Mouse (Mus musculus): ENCODE measurements around the gene Ms4a1. TPM values are rescaled to one million over a fixed set of nuclear protein-coding genes. Genes with fewer than 3 reads are reported as not detected.
A peak's percentile ranks its signal among the peaks of the same experiment; 100 is the strongest.

Gene Ms4a1
- polyA plus RNA-seq, 1 experiment from 2014 or later = 0.06 TPM

DNA sequence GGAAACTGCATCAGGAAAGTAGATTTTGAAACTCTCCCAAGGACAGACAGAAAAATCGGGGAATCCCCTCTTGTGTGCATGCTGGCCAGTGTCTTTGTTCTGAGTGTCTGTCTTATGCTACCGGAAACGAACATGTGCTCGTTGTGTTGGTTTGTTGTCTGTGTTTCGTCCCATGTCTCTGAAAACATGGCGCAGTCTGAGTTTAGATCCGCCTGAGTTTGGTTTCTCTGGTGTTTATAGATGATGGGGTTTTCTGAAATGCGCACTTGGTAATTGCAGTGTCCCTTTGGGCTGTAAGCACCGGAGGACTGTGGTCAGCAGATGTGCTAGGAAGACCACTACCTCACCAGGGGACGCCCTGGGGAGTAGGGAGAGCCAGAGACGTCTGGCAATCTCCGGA lies 26.9 kb upstream of the Ms4a1 start:
- no peak for ATAC-seq (ENCODE audit: low FRiP score, low TSS enrichment)
- peak overlapping the region; percentile 58 for H3K4me2 ChIP-seq (replicated peaks; ENCODE audit: low read depth)
- no peaks in the 10 kb centered on the region for H3K27me3 ChIP-seq (ENCODE audit: control insufficient read depth, insufficient read depth, low read length)
- peak overlapping the region; percentile 59 for H3K9ac ChIP-seq (ENCODE audit: low read length)
- peak overlapping the region; percentile 76 for H3K27ac ChIP-seq (replicated peaks)
- no peaks in the 10 kb centered on the region for H3K9me3 ChIP-seq (ENCODE audit: control insufficient read depth, low read length)
- peak; percentile 43 for DNase-seq (ENCODE audit: low spot score)
- TF ChIP-seq CTCF (IDR thresholded peaks at IDR 0.05; ENCODE audit: low read depth) (no peak), EP300 (optimal IDR thresholded peaks at IDR 0.05) (no peak)
- 4% methylated on average over 12 of the region's 12 CpGs for WGBS
- no peaks in the 10 kb centered on the region for H3K36me3 ChIP-seq (ENCODE audit: control insufficient read depth, insufficient read depth, low read length)
- H3K4me3 ChIP-seq (ENCODE audit: low read depth, low read length) = peak overlapping the region; percentile 39
- H3K4me1 ChIP-seq (replicated peaks; ENCODE audit: control insufficient read depth, insufficient read depth) = no peaks in the 10 kb centered on the region

- DNase-seq (ENCODE audit: low spot score) = no peak
- TF ChIP-seq CTCF (IDR thresholded peaks at IDR 0.05; ENCODE audit: low read depth) = no peak
- no peak for TF ChIP-seq EP300 (optimal IDR thresholded peaks at IDR 0.05)
- 84% methylated on average over 2 of the region's 2 CpGs for WGBS
- Histone ChIP-seq H3K4me1 (replicated peaks; ENCODE audit: control insufficient read depth, insufficient read depth) (no peaks in the 10 kb centered on the region), H3K4me3 (ENCODE audit: low read depth, low read length) (no peak within 1 kb of the TSS), H3K27ac (replicated peaks) (no peak within 1 kb of the TSS), H3K27me3 (ENCODE audit: control insufficient read depth, insufficient read depth, low read length) (no peaks in the 10 kb centered on the region), H3K9ac (ENCODE audit: low read length) (no peak within 1 kb of the TSS), H3K4me2 (replicated peaks; ENCODE audit: low read depth) (no peak within 1 kb of the TSS), H3K36me3 (ENCODE audit: control insufficient read depth, insufficient read depth, low read length) (no peaks in the 10 kb centered on the region), H3K9me3 (ENCODE audit: control insufficient read depth, low read length) (no peaks in the 10 kb centered on the region)
- no peak for ATAC-seq (ENCODE audit: low FRiP score, low TSS enrichment)
Measured at GRCm38 (mm10) chr19:11283773-11284172, 17.7 kb upstream of the Ms4a1 start, which contains the start of gene Ms4a5. TSS of gene Ms4a5 (minus strand) at chr19:11283873.

DNA sequence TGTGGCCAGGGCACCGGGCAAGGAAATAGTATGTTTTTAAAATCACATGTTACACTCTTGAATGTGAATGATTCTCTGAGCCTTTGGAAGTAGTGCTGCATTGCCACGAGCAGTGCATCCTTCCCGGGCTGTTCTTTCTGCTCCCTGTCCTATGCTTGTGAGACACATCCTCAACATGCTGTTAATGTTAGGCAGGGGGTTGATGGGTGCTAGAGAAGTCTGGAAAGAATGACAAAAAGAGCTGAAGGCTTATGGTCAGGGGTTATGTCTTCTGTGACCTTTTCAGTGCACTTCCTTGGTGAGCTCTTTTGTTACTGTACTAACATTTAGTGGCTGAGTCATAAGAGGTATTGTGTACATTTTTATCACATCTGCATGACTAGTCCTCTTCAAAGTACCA lies 14.2 kb upstream of the Ms4a1 start:
- Histone ChIP-seq H3K4me2 (replicated peaks; ENCODE audit: low read depth) (no peak overlapping the region), H3K9me3 (ENCODE audit: control insufficient read depth, low read length) (no peaks in the 10 kb centered on the region), H3K27me3 (ENCODE audit: control insufficient read depth, insufficient read depth, low read length) (no peaks in the 10 kb centered on the region), H3K27ac (replicated peaks) (no peak overlapping the region), H3K4me1 (replicated peaks; ENCODE audit: control insufficient read depth, insufficient read depth) (no peaks in the 10 kb centered on the region), H3K9ac (ENCODE audit: low read length) (no peak overlapping the region), H3K36me3 (ENCODE audit: control insufficient read depth, insufficient read depth, low read length) (no peaks in the 10 kb centered on the region), H3K4me3 (ENCODE audit: low read depth, low read length) (no peak overlapping the region)
- 75% methylated on average over 3 of the region's 3 CpGs for WGBS
- ATAC-seq (ENCODE audit: low FRiP score, low TSS enrichment) (no peak), DNase-seq (ENCODE audit: low spot score) (no peak)
- TF ChIP-seq CTCF (IDR thresholded peaks at IDR 0.05; ENCODE audit: low read depth) = no peak
- no peak for TF ChIP-seq EP300 (optimal IDR thresholded peaks at IDR 0.05)

DNA sequence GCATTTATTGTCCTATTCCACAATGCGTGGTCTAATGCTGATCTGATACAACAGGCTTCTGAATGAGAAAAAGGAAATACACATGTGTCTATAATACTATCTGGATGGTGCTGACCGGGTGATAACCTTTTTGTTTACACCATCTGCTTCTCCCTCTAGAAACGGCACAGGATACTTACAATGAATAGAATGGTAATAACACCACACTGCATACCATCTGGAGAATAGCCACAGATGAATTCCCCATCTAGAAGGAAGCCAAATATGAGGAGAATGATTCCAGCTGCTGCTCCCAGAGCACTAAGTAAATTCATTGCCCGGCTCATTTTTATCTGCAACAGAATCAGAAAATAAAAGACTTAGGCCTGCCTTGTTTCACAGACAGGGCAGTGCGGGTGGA lies 10.4 kb upstream of the Ms4a1 start:
- no peak for TF ChIP-seq CTCF (IDR thresholded peaks at IDR 0.05; ENCODE audit: low read depth)
- no peak for TF ChIP-seq EP300 (optimal IDR thresholded peaks at IDR 0.05)
- Histone ChIP-seq H3K27me3 (ENCODE audit: control insufficient read depth, insufficient read depth, low read length) (no peaks in the 10 kb centered on the region), H3K4me1 (replicated peaks; ENCODE audit: control insufficient read depth, insufficient read depth) (no peaks in the 10 kb centered on the region), H3K9ac (ENCODE audit: low read length) (no peak overlapping the region), H3K4me3 (ENCODE audit: low read depth, low read length) (no peak overlapping the region), H3K27ac (replicated peaks) (no peak overlapping the region), H3K36me3 (ENCODE audit: control insufficient read depth, insufficient read depth, low read length) (no peaks in the 10 kb centered on the region), H3K4me2 (replicated peaks; ENCODE audit: low read depth) (no peak overlapping the region), H3K9me3 (ENCODE audit: control insufficient read depth, low read length) (no peaks in the 10 kb centered on the region)
- DNase-seq (ENCODE audit: low spot score) = no peak
- 10% methylated on average over 5 of the region's 5 CpGs for WGBS
- no peak for ATAC-seq (ENCODE audit: low FRiP score, low TSS enrichment)

DNA sequence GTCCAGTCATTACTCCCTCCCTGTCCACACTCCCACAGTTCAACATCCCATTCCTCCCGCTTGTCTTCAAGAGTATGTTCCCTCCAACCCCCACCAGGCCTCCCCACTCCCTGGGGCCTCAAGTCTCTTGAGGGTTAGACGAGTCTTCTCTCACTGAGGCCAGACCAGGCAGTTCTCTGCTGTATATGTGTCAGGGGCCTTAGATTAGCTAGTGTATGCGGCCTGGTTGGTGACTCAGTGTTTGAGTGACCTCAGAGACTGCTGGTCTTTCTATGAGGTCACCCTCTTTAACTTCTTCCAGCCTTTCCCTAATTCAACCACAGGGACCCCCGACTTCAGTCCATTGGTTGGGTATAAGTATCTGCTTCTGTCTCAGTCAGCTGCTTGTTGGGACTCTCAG lies 915 bp upstream of the Ms4a1 start:
- Histone ChIP-seq H3K9me3 (ENCODE audit: control insufficient read depth, low read length) (no peaks in the 10 kb centered on the region), H3K27me3 (ENCODE audit: control insufficient read depth, insufficient read depth, low read length) (no peaks in the 10 kb centered on the region), H3K4me3 (ENCODE audit: low read depth, low read length) (no peak overlapping the region), H3K36me3 (ENCODE audit: control insufficient read depth, insufficient read depth, low read length) (no peaks in the 10 kb centered on the region), H3K27ac (replicated peaks) (no peak overlapping the region), H3K4me2 (replicated peaks; ENCODE audit: low read depth) (no peak overlapping the region), H3K9ac (ENCODE audit: low read length) (no peak overlapping the region), H3K4me1 (replicated peaks; ENCODE audit: control insufficient read depth, insufficient read depth) (no peaks in the 10 kb centered on the region)
- 74% methylated on average over 4 of the region's 4 CpGs for WGBS
- TF ChIP-seq EP300 (optimal IDR thresholded peaks at IDR 0.05) (no peak), CTCF (IDR thresholded peaks at IDR 0.05; ENCODE audit: low read depth) (no peak)
- 0 out of 2 replicates have a peak, but pooled peaks have one; percentile 45 for ATAC-seq (ENCODE audit: low FRiP score, low TSS enrichment)
- DNase-seq (ENCODE audit: low spot score) = no peak

DNA sequence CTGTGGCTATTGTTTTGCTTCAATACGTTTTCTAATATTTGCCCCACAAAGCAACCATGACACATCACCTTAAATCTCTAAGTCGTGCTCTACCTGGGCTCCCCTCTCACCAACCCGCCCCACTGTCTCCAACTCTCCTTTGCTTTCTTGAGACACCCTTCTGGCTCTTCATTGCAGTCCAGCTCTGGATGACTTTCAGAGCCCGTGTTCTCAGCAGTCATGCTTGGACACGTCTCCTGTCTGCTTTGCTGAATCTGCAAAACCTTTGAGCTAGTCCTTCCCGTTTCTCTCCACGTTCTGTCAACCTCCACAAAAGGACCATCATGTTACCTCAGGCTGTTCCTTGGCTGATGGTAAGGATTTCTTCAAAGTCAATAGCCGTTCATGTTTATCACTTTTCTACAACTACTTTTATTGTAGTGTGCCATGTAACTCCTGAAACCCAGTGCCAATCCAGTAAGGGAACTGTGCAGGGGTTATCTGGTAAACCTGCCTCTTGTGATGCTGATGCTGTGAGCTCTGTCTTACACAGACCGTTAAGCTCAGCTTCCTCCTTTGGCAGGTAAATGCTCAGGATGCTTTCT lies 1.3 kb downstream of the Ms4a1 start:
- no peak overlapping the region for H3K27ac ChIP-seq (replicated peaks)
- TF ChIP-seq EP300 (optimal IDR thresholded peaks at IDR 0.05) (no peak), CTCF (IDR thresholded peaks at IDR 0.05; ENCODE audit: low read depth) (no peak)
- H3K4me2 ChIP-seq (replicated peaks; ENCODE audit: low read depth) = no peak overlapping the region
- H3K9ac ChIP-seq (ENCODE audit: low read length) = no peak overlapping the region
- ATAC-seq (ENCODE audit: low FRiP score, low TSS enrichment) (no peak), DNase-seq (ENCODE audit: low spot score) (no peak)
- no peaks in the 10 kb centered on the region for H3K9me3 ChIP-seq (ENCODE audit: control insufficient read depth, low read length)
- no peaks in the 10 kb centered on the region for H3K4me1 ChIP-seq (replicated peaks; ENCODE audit: control insufficient read depth, insufficient read depth)
- no peaks in the 10 kb centered on the region for H3K27me3 ChIP-seq (ENCODE audit: control insufficient read depth, insufficient read depth, low read length)
- H3K4me3 ChIP-seq (ENCODE audit: low read depth, low read length) = no peak overlapping the region
- WGBS = 72% methylated on average over 9 of the region's 9 CpGs
- H3K36me3 ChIP-seq (ENCODE audit: control insufficient read depth, insufficient read depth, low read length) = no peaks in the 10 kb centered on the region
